Mouse (Mus musculus) neural tube, embryonic 13.5 days (tissue): Measurements from ENCODE around the gene Gbx2. TPM values are rescaled to one million over a fixed set of nuclear protein-coding genes. Genes with fewer than 3 reads are reported as not detected.

Experiments
- ATAC-seq: fragments of 200-750 bp; cut with Nextera tagmentation; 2 replicates; pipeline ENCODE4 v1.8.0; 2017; ENCODE audit warnings: low read depth, mild to moderate bottlenecking, moderate TSS enrichment, moderate library complexity
- H3K27ac ChIP-seq: fragments of 300-500 bp; sonication (generic); replicated peaks from 2 replicates; pipeline ENCODE4 v1.5.1; 2015; ENCODE audit warnings: moderate library complexity, mild to moderate bottlenecking, inconsistent platforms
- H3K27me3 ChIP-seq: fragments of 300-500 bp; sonication (generic); 2 replicates; pipeline ENCODE4 v1.6.1; 2015; ENCODE audit warnings: mild to moderate bottlenecking, inconsistent platforms
- H3K36me3 ChIP-seq: fragments of 300-500 bp; sonication (generic); 2 replicates; pipeline ENCODE4 v1.6.1; 2015; ENCODE audit warnings: mild to moderate bottlenecking, inconsistent platforms
- H3K4me1 ChIP-seq: fragments of 300-500 bp; sonication (generic); replicated peaks from 2 replicates; pipeline ENCODE4 v1.6.1; 2015; ENCODE audit warnings: inconsistent platforms
- H3K4me2 ChIP-seq: fragments of 300-500 bp; sonication (generic); 2 replicates; pipeline ENCODE4 v1.6.1; 2015; ENCODE audit warnings: inconsistent platforms, mild to moderate bottlenecking, moderate library complexity
- H3K4me3 ChIP-seq: fragments of 300-500 bp; sonication (generic); 2 replicates; pipeline ENCODE4 v1.5.1; 2015; ENCODE audit warnings: mild to moderate bottlenecking, inconsistent platforms
- H3K9ac ChIP-seq: fragments of 300-500 bp; sonication (generic); 2 replicates; pipeline ENCODE4 v1.6.1; 2015; ENCODE audit warnings: moderate library complexity, mild to moderate bottlenecking, inconsistent platforms
- H3K9me3 ChIP-seq: fragments of 300-500 bp; sonication (generic); 2 replicates; pipeline ENCODE4 v1.6.1; 2016; ENCODE audit warnings: inconsistent platforms
- WGBS: fragments of 180-500 bp; shearing (Covaris S2); methylation state at CpG from one replicate; pipeline ENCODE4 v1.1.7; 2015; 5-methylcytosine and 5-hydroxymethylcytosine counted together
- polyA plus RNA-seq: library from polyadenylated mRNA; unstranded; fragments of >200 nt; fragmentation: Nextera tagmentation; extraction: Ambion mirVana; gene quantifications from 2 replicates; pipeline ENCODE4 v1.2.1, GENCODE M21; 2015

Gbx2 gene
- 42.7 and 44.6 TPM in 2 replicates for polyA plus RNA-seq

DNA sequence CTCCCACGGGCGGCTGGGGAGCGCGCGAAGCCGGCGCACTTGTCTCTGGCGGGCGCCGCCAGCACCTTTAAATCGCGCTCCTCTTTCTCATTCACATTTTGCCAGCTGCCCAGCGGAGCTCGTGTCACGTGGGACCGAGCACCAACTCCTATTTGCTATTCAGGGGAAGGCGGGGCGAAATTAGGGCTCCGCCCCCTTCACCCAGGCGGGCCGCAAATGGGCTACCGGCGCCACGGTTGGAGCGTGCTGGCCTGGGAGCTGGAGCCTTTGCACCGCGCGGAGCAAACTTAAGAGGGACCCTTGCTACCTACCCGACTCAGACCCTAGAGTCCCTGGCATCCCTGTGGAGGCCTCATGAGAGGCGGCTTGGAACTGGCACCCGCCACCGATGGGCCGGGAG lies at the start of gene Gbx2:
Gbx2 (minus strand) TSS at position 60 of the 400 bp plus-strand sequence.
- WGBS = under 1% methylated on average over 33 of the region's 33 CpGs
- ATAC-seq = peak; percentile 78
- Histone ChIP-seq H3K27me3 (peaks cover 82% of the 10 kb centered on the region), H3K9ac (peak within 1 kb of the TSS; percentile 89), H3K4me2 (peak within 1 kb of the TSS; percentile 80), H3K36me3 (no peaks in the 10 kb centered on the region), H3K9me3 (no peaks in the 10 kb centered on the region), H3K4me3 (peak within 1 kb of the TSS; percentile 64), H3K4me1 (peaks cover 98% of the 10 kb centered on the region), H3K27ac (peak within 1 kb of the TSS; percentile 83)

DNA sequence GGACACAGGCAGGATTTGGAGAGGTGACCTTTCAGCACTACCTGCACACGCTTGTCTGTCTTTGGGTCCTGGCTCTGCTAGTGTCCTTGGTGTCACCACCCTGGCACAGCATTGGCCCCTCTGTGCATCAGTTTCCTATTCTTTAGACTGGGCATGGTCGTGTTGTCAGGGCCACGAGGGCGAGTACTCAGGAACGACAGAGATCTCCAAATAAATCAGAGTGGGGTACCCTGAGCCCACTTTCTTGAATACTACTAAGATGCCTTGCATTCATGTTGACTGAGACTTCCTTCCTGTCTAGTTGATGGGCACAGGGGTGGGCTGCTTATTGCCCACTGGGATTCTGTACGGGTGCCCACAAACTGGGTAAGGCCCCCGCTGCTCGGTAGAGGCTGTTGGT lies 46.3 kb upstream of the Gbx2 start:
- Histone ChIP-seq H3K9ac (no peak overlapping the region), H3K4me3 (no peak overlapping the region), H3K4me2 (no peak overlapping the region), H3K4me1 (no peaks in the 10 kb centered on the region), H3K9me3 (no peaks in the 10 kb centered on the region), H3K27me3 (peaks cover 9% of the 10 kb centered on the region; the same call in 1 of the 2 replicates), H3K36me3 (no peaks in the 10 kb centered on the region), H3K27ac (no peak overlapping the region)
- ATAC-seq = no peak
- WGBS = 91% methylated on average over 8 of the region's 8 CpGs

DNA sequence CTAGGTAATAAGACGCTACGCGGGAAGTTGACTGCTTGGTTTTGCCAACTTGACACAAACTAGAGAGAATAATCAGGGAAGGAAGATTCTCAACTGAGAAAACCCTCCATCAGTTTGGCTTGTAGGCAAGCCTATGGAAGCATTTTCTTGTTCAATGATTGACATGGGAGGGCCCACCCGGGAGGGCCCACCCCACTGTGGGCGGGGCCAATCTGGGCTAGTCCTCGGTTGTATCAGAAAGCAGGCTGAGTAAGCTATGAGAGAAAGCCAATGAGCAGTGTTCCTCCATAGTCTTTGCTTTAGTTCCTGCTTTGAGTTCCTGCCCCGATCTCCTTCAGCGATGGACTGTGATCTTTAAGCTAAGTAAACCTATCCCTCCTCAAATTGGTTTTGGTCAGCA lies 45.4 kb upstream of the Gbx2 start:
- no peak overlapping the region for H3K4me2 ChIP-seq
- no peak overlapping the region for H3K4me3 ChIP-seq
- no peak for ATAC-seq
- 84% methylated on average over 8 of the region's 8 CpGs for WGBS
- peaks cover 17% of the 10 kb centered on the region for H3K27me3 ChIP-seq
- H3K9me3 ChIP-seq = no peaks in the 10 kb centered on the region
- no peak overlapping the region for H3K9ac ChIP-seq
- H3K27ac ChIP-seq = no peak overlapping the region
- no peaks in the 10 kb centered on the region for H3K36me3 ChIP-seq
- H3K4me1 ChIP-seq = no peaks in the 10 kb centered on the region

DNA sequence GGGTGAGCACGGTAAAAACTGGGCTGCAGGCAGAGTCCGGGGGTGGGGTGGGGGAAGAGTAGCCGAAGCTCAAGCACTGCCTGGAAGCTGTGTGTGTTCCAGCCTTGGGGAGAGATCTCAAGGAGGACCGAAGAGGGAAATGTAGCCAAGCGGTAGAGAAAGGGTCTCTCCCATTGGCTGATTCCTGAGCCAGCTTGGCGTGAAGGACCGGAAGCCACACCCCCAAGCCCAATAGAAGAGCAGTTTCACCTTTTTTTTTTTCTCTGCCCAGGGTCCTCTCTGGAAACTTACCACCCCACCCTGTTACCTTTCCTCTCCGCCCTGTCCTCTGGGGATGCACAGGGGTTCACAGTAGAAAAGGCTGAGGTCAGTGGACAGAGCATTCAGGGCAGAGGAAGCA lies 43.6 kb upstream of the Gbx2 start:
- H3K4me2 ChIP-seq = no peak overlapping the region
- 76% methylated on average over 8 of the region's 8 CpGs for WGBS
- H3K4me3 ChIP-seq = no peak overlapping the region
- ATAC-seq = no peak
- H3K27me3 ChIP-seq = peaks cover 36% of the 10 kb centered on the region
- no peak overlapping the region for H3K9ac ChIP-seq
- H3K4me1 ChIP-seq = no peaks in the 10 kb centered on the region
- H3K36me3 ChIP-seq = no peaks in the 10 kb centered on the region
- no peaks in the 10 kb centered on the region for H3K9me3 ChIP-seq
- H3K27ac ChIP-seq = no peak overlapping the region

DNA sequence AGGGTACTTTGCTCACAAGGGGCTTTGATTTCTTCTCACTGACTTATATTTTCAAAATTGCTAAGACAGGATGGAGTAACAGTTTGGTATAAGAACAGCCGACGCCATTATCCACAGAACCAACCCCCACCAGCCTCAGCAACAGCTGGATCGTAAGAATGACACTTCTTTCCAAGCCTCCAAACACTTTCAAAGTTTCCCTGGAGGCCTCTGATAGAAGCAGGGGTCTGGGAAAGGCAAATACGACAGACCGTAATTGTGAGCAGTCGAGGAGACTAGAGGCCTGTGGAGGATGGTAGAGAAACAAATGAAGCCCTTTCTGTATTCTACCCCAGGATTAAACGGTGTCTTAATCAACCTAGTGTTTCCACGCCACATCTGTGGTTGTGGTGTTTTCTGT lies 40.9 kb upstream of the Gbx2 start:
- ATAC-seq = no peak
- Histone ChIP-seq H3K9me3 (no peaks in the 10 kb centered on the region), H3K27me3 (peaks cover 56% of the 10 kb centered on the region), H3K36me3 (no peaks in the 10 kb centered on the region), H3K4me3 (no peak overlapping the region), H3K27ac (no peak overlapping the region), H3K4me2 (no peak overlapping the region), H3K4me1 (peaks cover 23% of the 10 kb centered on the region), H3K9ac (no peak overlapping the region)
- WGBS = 53% methylated on average over 8 of the region's 8 CpGs

DNA sequence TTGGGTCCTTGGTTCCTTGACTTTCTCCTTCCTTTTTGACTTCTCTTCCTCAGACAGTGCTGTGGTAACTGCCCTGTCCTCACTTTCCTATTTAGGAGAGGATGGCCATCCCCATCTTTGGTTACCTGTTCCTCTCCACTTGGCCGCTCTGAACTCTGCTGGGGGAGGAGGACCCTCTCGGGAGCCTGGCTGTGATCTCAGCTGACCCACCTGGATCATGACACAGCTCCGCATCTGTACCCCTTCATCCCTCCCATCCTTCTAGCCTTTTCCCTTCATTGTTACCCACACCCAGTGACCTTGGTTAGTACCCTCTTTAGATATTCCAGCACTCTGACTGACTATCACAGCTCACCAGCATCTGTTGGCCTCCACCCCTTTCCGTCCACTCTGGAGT lies 38.7 kb upstream of the Gbx2 start:
- WGBS = 93% methylated on average over 4 of the region's 4 CpGs
- Histone ChIP-seq H3K4me3 (no peak overlapping the region), H3K27ac (no peak overlapping the region), H3K9me3 (no peaks in the 10 kb centered on the region), H3K36me3 (no peaks in the 10 kb centered on the region), H3K4me1 (peaks cover 29% of the 10 kb centered on the region), H3K4me2 (no peak overlapping the region), H3K27me3 (peaks cover 65% of the 10 kb centered on the region), H3K9ac (no peak overlapping the region)
- no peak for ATAC-seq

DNA sequence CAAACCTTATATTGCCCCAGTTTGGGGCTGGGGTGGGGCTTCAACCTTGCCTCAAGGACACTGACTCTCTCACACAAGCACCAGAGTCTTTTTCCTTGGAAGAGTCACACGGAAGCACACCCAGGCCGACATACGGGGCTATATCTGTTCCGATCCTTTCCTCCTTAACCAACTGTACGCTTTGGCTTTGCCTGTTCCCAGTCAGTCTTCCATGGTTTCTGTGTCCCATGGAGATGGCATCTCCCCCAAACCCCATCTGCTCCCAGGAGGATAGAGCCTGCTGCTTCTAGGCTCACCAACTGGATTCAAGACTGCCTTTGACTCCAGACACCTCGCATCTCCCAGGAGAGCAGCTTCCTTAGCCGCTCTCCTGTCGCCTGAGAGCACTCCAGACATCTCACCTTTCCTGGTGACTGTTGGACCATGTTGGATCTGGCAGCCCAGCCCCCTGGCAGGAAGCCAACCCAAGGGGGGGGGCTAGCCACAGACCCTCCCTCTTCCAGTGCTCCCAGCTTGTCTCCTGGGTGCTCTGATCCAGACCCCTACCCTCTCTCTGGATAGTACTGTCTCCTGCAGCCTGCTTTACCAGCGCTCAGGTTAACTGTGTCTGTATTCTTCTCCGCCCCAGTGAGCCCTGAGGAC lies 38.2 kb upstream of the Gbx2 start:
- no peaks in the 10 kb centered on the region for H3K9me3 ChIP-seq
- H3K27me3 ChIP-seq = peaks cover 65% of the 10 kb centered on the region
- no peak overlapping the region for H3K27ac ChIP-seq
- H3K4me3 ChIP-seq = peak overlapping the region; percentile 58
- ATAC-seq = no peak
- no peaks in the 10 kb centered on the region for H3K36me3 ChIP-seq
- WGBS = 60% methylated on average over 10 of the region's 10 CpGs
- peak overlapping the region; percentile 91 for H3K4me2 ChIP-seq
- H3K4me1 ChIP-seq = peaks cover 34% of the 10 kb centered on the region
- no peak overlapping the region for H3K9ac ChIP-seq

DNA sequence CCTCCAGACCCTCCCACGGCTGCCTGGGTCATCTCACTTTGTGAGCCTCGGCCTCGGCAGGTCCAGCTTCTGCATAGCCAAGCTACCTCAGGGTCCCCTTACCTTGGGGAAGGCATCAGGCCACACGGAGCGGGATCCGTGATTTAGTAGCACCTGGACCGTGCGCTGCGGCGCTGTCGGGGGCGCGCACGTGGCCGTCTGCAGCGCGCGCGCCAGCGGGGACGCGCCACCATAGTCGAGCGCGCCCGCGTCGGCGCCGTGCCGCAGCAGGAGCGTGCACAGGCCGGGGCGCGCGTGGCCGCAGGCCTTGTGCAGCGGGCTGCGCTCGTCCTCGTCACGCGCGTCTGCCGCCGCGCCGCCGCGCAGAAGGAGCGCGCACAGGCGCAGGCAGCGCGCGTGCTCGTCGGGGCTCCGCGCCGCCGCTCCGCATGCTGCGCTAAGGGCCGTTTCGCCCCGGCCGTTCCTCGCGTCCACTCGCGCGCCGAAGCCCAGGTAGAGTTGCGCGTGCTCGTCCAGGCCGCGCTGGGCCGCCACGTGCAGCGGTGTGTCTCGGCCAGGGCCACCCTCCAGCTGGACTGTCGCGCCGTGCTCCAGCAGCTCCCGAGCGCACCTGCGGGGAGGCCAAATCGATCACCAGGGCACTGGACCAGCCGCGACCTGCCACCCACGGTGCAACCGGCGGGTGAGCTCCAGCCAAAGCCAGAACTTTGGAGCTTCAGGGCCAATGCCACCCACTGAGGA lies 37.3 kb upstream of the Gbx2 start:
- Histone ChIP-seq H3K9me3 (no peaks in the 10 kb centered on the region), H3K4me3 (peak overlapping the region; percentile 58), H3K9ac (peak overlapping the region; percentile 79), H3K36me3 (no peaks in the 10 kb centered on the region), H3K4me2 (peak overlapping the region; percentile 91), H3K27me3 (peaks cover 70% of the 10 kb centered on the region), H3K4me1 (peaks cover 43% of the 10 kb centered on the region), H3K27ac (peak overlapping the region; percentile 61)
- WGBS = under 1% methylated on average over 81 of the region's 95 CpGs
- peak; percentile 51 for ATAC-seq

DNA sequence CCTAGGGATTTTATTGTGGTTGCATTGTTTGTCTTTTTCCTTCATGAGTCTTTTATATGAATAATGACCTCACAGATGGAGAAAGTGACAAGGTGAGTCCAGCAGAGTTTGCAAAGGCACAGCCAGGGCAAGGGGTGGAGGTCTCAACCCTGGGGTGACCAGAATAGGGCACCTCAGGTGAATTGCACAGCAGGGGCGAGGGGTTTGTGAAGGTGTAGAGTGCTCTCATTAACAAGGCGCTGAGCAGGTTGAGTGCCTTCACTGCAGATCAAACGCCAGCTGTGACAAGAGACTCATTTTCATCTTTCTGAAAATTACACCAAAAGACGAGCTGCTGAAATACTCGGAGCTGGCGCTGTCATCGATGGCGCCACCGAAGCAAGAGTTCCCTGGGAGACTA lies 36.6 kb upstream of the Gbx2 start:
- 13% methylated on average over 9 of the region's 9 CpGs for WGBS
- Histone ChIP-seq H3K27me3 (peaks cover 74% of the 10 kb centered on the region), H3K4me2 (peak overlapping the region; percentile 91), H3K9ac (peak overlapping the region; percentile 79), H3K36me3 (no peaks in the 10 kb centered on the region), H3K9me3 (no peaks in the 10 kb centered on the region), H3K4me3 (peak overlapping the region; percentile 58), H3K27ac (peak overlapping the region; percentile 61; the same call in 1 of the 2 replicates), H3K4me1 (peaks cover 50% of the 10 kb centered on the region)
- ATAC-seq = peak; percentile 3; the same call in 1 of the 2 replicates

DNA sequence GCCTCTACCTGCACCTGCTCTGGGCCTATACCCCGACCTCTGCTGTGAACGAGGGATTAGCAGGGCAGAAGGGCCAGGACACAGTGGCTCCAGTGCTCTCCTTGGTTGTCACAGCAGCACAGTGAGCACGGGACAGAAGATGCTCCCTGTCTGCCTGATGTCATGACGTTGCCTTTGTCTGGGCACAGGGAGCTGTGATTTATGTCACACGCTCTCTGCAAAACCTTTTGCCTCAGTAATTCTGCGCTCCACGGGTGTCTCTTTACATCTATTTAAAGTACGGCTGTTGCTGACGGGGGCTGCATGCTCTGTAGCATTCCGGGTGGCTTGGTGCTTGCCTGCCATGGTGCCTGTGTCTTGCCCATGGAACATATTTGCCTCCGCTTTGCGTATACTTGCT lies 33.4 kb upstream of the Gbx2 start:
- peak overlapping the region; percentile 1; the same call in 1 of the 2 replicates for H3K9ac ChIP-seq
- peak; percentile 40; the same call in 1 of the 2 replicates for ATAC-seq
- peak overlapping the region; percentile 49 for H3K27ac ChIP-seq

DNA sequence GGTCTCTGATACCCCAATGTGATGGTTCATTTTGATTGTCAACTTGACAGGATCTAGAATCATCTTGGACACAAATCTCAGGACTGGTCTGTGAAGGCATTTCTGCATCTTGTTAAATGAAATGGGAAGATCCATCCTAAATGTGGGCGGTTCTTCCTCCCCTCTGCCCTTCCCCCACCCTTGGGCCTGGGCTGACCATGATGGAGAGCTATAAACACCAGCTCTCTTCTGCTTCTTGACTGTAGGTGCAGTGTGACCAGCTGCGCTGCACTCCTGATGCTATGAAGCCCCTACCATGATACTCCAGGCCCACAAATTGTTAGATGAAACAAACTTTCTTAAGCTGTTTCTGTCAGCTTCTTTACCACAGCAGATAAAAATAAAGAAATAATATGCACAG lies 32.3 kb upstream of the Gbx2 start:
- peaks cover 50% of the 10 kb centered on the region for H3K4me1 ChIP-seq
- H3K27me3 ChIP-seq = peaks cover 53% of the 10 kb centered on the region
- H3K27ac ChIP-seq = peak overlapping the region; percentile 42
- no peaks in the 10 kb centered on the region for H3K9me3 ChIP-seq
- ATAC-seq = no peak
- H3K36me3 ChIP-seq = no peaks in the 10 kb centered on the region
- no peak overlapping the region for H3K4me3 ChIP-seq
- no peak overlapping the region for H3K9ac ChIP-seq
- H3K4me2 ChIP-seq = no peak overlapping the region
- 93% methylated on average over 2 of the region's 2 CpGs for WGBS

More for the DNA sequence above, 33.4 kb upstream of the Gbx2 start:
- Histone ChIP-seq H3K27me3 (peaks cover 61% of the 10 kb centered on the region), H3K36me3 (no peaks in the 10 kb centered on the region), H3K4me2 (no peak overlapping the region), H3K9me3 (no peaks in the 10 kb centered on the region), H3K4me1 (peaks cover 61% of the 10 kb centered on the region), H3K4me3 (no peak overlapping the region)
- 20% methylated on average over 12 of the region's 12 CpGs for WGBS

DNA sequence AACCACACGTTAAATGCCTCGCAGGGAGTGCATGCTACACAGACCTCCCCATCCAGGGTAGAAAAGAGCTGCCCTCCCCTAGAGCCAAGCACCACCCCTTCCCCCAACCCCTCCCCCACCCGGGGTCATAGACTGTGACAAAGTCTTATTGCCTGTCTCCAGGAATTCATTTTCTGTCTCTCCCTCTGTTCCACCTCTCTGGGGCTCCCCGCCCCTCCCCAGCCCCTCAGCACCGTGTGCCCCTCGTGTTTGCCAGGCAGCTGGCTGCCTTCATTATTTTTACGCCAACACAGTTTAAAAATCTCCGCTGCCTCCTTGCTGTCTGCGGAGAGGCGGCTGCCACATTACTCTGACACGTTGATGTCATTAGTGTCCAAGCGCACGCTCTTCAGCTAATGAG lies 31.1 kb upstream of the Gbx2 start:
- Histone ChIP-seq H3K4me3 (no peak overlapping the region), H3K27ac (peak overlapping the region; percentile 42), H3K36me3 (no peaks in the 10 kb centered on the region), H3K27me3 (peaks cover 41% of the 10 kb centered on the region), H3K4me2 (peak overlapping the region; percentile 41), H3K9ac (peak overlapping the region; percentile 18; the same call in 1 of the 2 replicates), H3K9me3 (no peaks in the 10 kb centered on the region), H3K4me1 (peaks cover 40% of the 10 kb centered on the region)
- ATAC-seq = peak; percentile 41; the same call in 1 of the 2 replicates
- WGBS = 6% methylated on average over 13 of the region's 13 CpGs
